Mouse (Mus musculus) urinary bladder, postnatal 36 days (tissue): ENCODE measurements around the gene Gm49321.

Experiments used
- DNase-seq, 2 experiments: peaks; one replicate each; pipeline ENCODE4 v3.0.0; 2022; ENCODE audit warnings: low spot score in 2 of 2, mixed read lengths in 1 of 2

Gm49321 gene

GRCm38 (mm10) chr12:74014739-74015270 is 77.4 kb downstream of the Gm49321 start:
- peak in 1 of 2 experiments; percentile 15 for DNase-seq

- no peak for DNase-seq
Observed at GRCm38 (mm10) chr12:74015491-74015890, 78.0 kb downstream of the Gm49321 start.
